Mouse (Mus musculus): ENCODE results near the gene Pdpk1. TPM values are rescaled to one million over a fixed set of nuclear protein-coding genes. Genes with fewer than 3 reads are reported as not detected.

Gene Pdpk1
- polyA plus RNA-seq, 1 experiment from 2014 or later: 31.4 TPM

Other genes starting within 250 kb of the Pdpk1 start
- gene Dcpp3, start 233.5 kb downstream of the Pdpk1 start, polyA plus RNA-seq (2016; fragmentation: Nextera tagmentation; extraction: Ambion mirVana): not detected in 2 replicates
- not detected in 2 replicates for gene Sbp, start 209.3 kb downstream of the Pdpk1 start, polyA plus RNA-seq (2016; fragmentation: Nextera tagmentation; extraction: Ambion mirVana)
- gene Sbpl, start 195.7 kb downstream of the Pdpk1 start, polyA plus RNA-seq (2016; fragmentation: Nextera tagmentation; extraction: Ambion mirVana): not detected in 2 replicates
- gene Prss30, start 170.4 kb downstream of the Pdpk1 start, polyA plus RNA-seq (2016; fragmentation: Nextera tagmentation; extraction: Ambion mirVana): not detected in 2 replicates
- not detected in 2 replicates for gene Prss22, start 152.8 kb downstream of the Pdpk1 start, polyA plus RNA-seq (2016; fragmentation: Nextera tagmentation; extraction: Ambion mirVana)
- not detected in 2 replicates for gene Prss27, start 112.8 kb downstream of the Pdpk1 start, polyA plus RNA-seq (2016; fragmentation: Nextera tagmentation; extraction: Ambion mirVana)
- gene Kctd5, start 77.4 kb downstream of the Pdpk1 start, polyA plus RNA-seq (2016; fragmentation: Nextera tagmentation; extraction: Ambion mirVana): 27.7 and 29.1 TPM in 2 replicates
- gene Amdhd2, start 12.8 kb upstream of the Pdpk1 start, polyA plus RNA-seq (2016; fragmentation: Nextera tagmentation; extraction: Ambion mirVana): 20.9 and 22.7 TPM in 2 replicates
- gene Atp6v0c, start 18.8 kb upstream of the Pdpk1 start, polyA plus RNA-seq (2016; fragmentation: Nextera tagmentation; extraction: Ambion mirVana): 371 and 388 TPM in 2 replicates
- gene Tbc1d24, start 54.6 kb upstream of the Pdpk1 start, polyA plus RNA-seq (2016; fragmentation: Nextera tagmentation; extraction: Ambion mirVana): 11.1 and 11.9 TPM in 2 replicates
- 2.1 and 2.7 TPM in 2 replicates for gene Ntn3, start 58.6 kb upstream of the Pdpk1 start, polyA plus RNA-seq (2016; fragmentation: Nextera tagmentation; extraction: Ambion mirVana)
- gene Tedc2, start 69.9 kb upstream of the Pdpk1 start, polyA plus RNA-seq (2016; fragmentation: Nextera tagmentation; extraction: Ambion mirVana): 12.3 and 12.6 TPM in 2 replicates
- gene Ccnf, start 100.6 kb upstream of the Pdpk1 start, polyA plus RNA-seq (2016; fragmentation: Nextera tagmentation; extraction: Ambion mirVana): 93.7 and 95.4 TPM in 2 replicates
- gene Abca17, start 200.1 kb upstream of the Pdpk1 start, polyA plus RNA-seq (2016; fragmentation: Nextera tagmentation; extraction: Ambion mirVana): not detected in 2 replicates
- gene Abca3, start 201.0 kb upstream of the Pdpk1 start, polyA plus RNA-seq (2016; fragmentation: Nextera tagmentation; extraction: Ambion mirVana): 21.1 and 22.6 TPM in 2 replicates

Measured in liver, embryonic 12.5 days (tissue).